Comparison of ENCODE assay signal across 8 mouse cellular contexts in the genomic region with DNA sequence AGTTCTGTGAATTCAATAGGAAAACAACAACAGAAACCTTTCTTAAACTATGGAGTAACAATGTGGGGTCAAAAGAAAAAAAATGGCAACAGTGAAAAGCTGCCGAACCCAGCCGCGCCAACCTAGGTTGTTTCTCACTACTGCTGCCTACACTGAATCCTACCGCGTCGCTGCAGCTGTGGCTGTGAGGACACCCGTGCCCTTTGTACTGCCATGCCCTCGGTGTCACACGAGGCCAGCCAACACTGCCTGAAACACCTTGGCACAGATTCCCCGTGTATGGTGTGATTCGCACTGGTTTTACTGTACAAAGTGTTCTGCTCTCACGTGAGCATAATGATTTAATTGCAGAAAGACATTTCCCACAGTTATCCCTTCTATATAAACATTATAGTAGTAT. TPM values are rescaled to one million over a fixed set of nuclear protein-coding genes. Genes with fewer than 3 reads are reported as not detected.
DNase-seq lines count a peak whose midpoint lies in the region; ATAC-seq and TF ChIP-seq lines count a peak whose summit lies in the region.

No protein-coding gene starts in this region.

- H3K9ac ChIP-seq in intestine, postnatal 0 days (ENCODE audit: low read depth, low read length), result no peak overlapping the region

- H3K27ac ChIP-seq in intestine, postnatal 0 days (ENCODE audit: low read depth, low read length), result peak overlapping the region; percentile 69
- H3K27ac ChIP-seq in olfactory bulb, adult 2 months (ENCODE audit: insufficient read depth, low read depth, low read length), result 0 out of 2 replicates have a peak overlapping the region, but pooled peaks have one; percentile 41

- no peaks in the 10 kb centered on the region for H3K9me3 ChIP-seq in intestine, postnatal 0 days (ENCODE audit: control insufficient read depth)

- peaks cover 10% of the 10 kb centered on the region for H3K36me3 ChIP-seq in intestine, postnatal 0 days (ENCODE audit: control insufficient read depth, insufficient read depth)

- 9% methylated on average over 12 of the region's 12 CpGs for WGBS in intestine, postnatal 0 days
- 12% methylated on average over 12 of the region's 12 CpGs for WGBS in lung, adult 2 months
- WGBS in olfactory bulb, adult 2 months, result 8% methylated on average over 12 of the region's 12 CpGs

- DNase-seq in ovary, postnatal 36 days (ENCODE audit: low spot score), result peak; percentile 12
- no peak for DNase-seq in ovary, postnatal 10 days (ENCODE audit: low spot score)
- DNase-seq in cerebellum, postnatal 14 days, result peak; percentile 28 to 38
- DNase-seq in gastrocnemius, postnatal 25 days, result peak; percentile 25
- no peak for DNase-seq in lung, adult 2 months
- DNase-seq in frontal cortex, postnatal 14 days (ENCODE audit: low spot score in 2 of 2), result no peak

- H3K4me2 ChIP-seq in intestine, postnatal 0 days (replicated peaks; ENCODE audit: low read depth), result peak overlapping the region; percentile 80

- no peak for TF ChIP-seq POLR2A in lung, adult 2 months (IDR thresholded peaks at IDR 0.05; ENCODE audit: borderline replicate concordance, extremely low read depth, low read depth, low read length)
- TF ChIP-seq POLR2A in olfactory bulb, adult 2 months (IDR thresholded peaks at IDR 0.05; ENCODE audit: insufficient read depth, low read depth, low read length), result no peak

- peak; percentile 84 for ATAC-seq in intestine, postnatal 0 days

- no peaks in the 10 kb centered on the region; the same call in 1 of the 2 replicates for H3K27me3 ChIP-seq in intestine, postnatal 0 days (replicated peaks; ENCODE audit: control insufficient read depth, insufficient read depth, low read length)

- peak overlapping the region; percentile 97 for H3K4me3 ChIP-seq in intestine, postnatal 0 days (ENCODE audit: low read depth, low read length)
- H3K4me3 ChIP-seq in lung, adult 2 months (replicated peaks; ENCODE audit: extremely low read depth, low read depth, low read length), result peak overlapping the region; percentile 40
- H3K4me3 ChIP-seq in olfactory bulb, adult 2 months (ENCODE audit: insufficient read depth, low read depth, low read length), result peak overlapping the region; percentile 48

- no peaks in the 10 kb centered on the region for H3K4me1 ChIP-seq in intestine, postnatal 0 days (replicated peaks; ENCODE audit: control insufficient read depth, insufficient read depth, low read length)
- peaks cover 4% of the 10 kb centered on the region; the same call in 1 of the 2 replicates for H3K4me1 ChIP-seq in lung, adult 2 months (ENCODE audit: control insufficient read depth, insufficient read depth, low read length)
- H3K4me1 ChIP-seq in olfactory bulb, adult 2 months (ENCODE audit: control insufficient read depth, insufficient read depth, low read length), result peaks cover 5% of the 10 kb centered on the region; the same call in 1 of the 2 replicates

- TF ChIP-seq CTCF in intestine, postnatal 0 days (IDR thresholded peaks at IDR 0.05; ENCODE audit: low read depth), result no peak
- TF ChIP-seq CTCF in lung, adult 2 months (IDR thresholded peaks at IDR 0.05; ENCODE audit: insufficient read depth, low read length), result no peak
- no peak for TF ChIP-seq CTCF in olfactory bulb, adult 2 months (IDR thresholded peaks at IDR 0.05; ENCODE audit: insufficient read depth, low read depth, low read length)

RNA-seq across cellular contexts. Expression of a gene that starts 0.9 kb away (rescaled TPM):
- 100 to 1,000 TPM; 228 to 279 TPM for total RNA-seq in gastrocnemius, postnatal 25 days (2021)
- polyA plus RNA-seq in intestine, postnatal 0 days (2015; fragmentation: Nextera tagmentation; extraction: Ambion mirVana), result 35.3 and 41.7 TPM in 2 replicates
- 13.2 and 20.5 TPM in 2 replicates for polyA plus RNA-seq in lung, adult 2 months (2012; rRNA removed)
- not detected in 2 replicates for polyA plus RNA-seq in olfactory bulb, adult 2 months (2012; ENCODE audit: insufficient read depth, insufficient read length, low replicate concordance, missing spikeins)

RNA-seq across cellular contexts. Expression of a gene that starts 43.2 kb away (rescaled TPM):
- total RNA-seq in gastrocnemius, postnatal 25 days (2021), result 10 to 100 TPM in 1 of 2 experiments, 1 to 10 TPM in 1; 7.7 to 10.4 TPM
- 13.9 and 14.6 TPM in 2 replicates for polyA plus RNA-seq in intestine, postnatal 0 days (2015; fragmentation: Nextera tagmentation; extraction: Ambion mirVana)
- 5.3 and 6.3 TPM in 2 replicates for polyA plus RNA-seq in lung, adult 2 months (2012; rRNA removed)
- not detected in 2 replicates for polyA plus RNA-seq in olfactory bulb, adult 2 months (2012; ENCODE audit: insufficient read depth, insufficient read length, low replicate concordance, missing spikeins)

RNA-seq across cellular contexts. Expression of a gene that starts 43.3 kb away (rescaled TPM):
- under 1 TPM; 0.20 to 0.43 TPM for total RNA-seq in gastrocnemius, postnatal 25 days (2021)
- 0.88 and 1.6 TPM in 2 replicates for polyA plus RNA-seq in intestine, postnatal 0 days (2015; fragmentation: Nextera tagmentation; extraction: Ambion mirVana)
- 2.7 and 3.7 TPM in 2 replicates for polyA plus RNA-seq in lung, adult 2 months (2012; rRNA removed)
- polyA plus RNA-seq in olfactory bulb, adult 2 months (2012; ENCODE audit: insufficient read depth, insufficient read length, low replicate concordance, missing spikeins), result not detected in 2 replicates

RNA-seq across cellular contexts. Expression of a gene that starts 56.7 kb away (rescaled TPM):
- 100 to 1,000 TPM; 182 to 200 TPM for total RNA-seq in gastrocnemius, postnatal 25 days (2021)
- 387 and 412 TPM in 2 replicates for polyA plus RNA-seq in intestine, postnatal 0 days (2015; fragmentation: Nextera tagmentation; extraction: Ambion mirVana)
- 80.5 and 90.8 TPM in 2 replicates for polyA plus RNA-seq in lung, adult 2 months (2012; rRNA removed)
- polyA plus RNA-seq in olfactory bulb, adult 2 months (2012; ENCODE audit: insufficient read depth, insufficient read length, low replicate concordance, missing spikeins), result not detected in 2 replicates

RNA-seq across cellular contexts. Expression of a gene that starts 56.8 kb away (rescaled TPM):
- 100 to 1,000 TPM; 338 to 360 TPM for total RNA-seq in gastrocnemius, postnatal 25 days (2021)
- 738 and 800 TPM in 2 replicates for polyA plus RNA-seq in intestine, postnatal 0 days (2015; fragmentation: Nextera tagmentation; extraction: Ambion mirVana)
- polyA plus RNA-seq in lung, adult 2 months (2012; rRNA removed), result 91.0 and 114 TPM in 2 replicates
- polyA plus RNA-seq in olfactory bulb, adult 2 months (2012; ENCODE audit: insufficient read depth, insufficient read length, low replicate concordance, missing spikeins), result not detected in 2 replicates

Comparison
In these comparisons a context has a peak if more than half of its experiments do, and no peak if none do; other contexts are left out.
1. DNase-seq: peak in ovary, postnatal 36 days (single experiment), cerebellum, postnatal 14 days (2 of 2) and gastrocnemius, postnatal 25 days (single experiment); none in ovary, postnatal 10 days (single experiment), lung, adult 2 months (single experiment) and frontal cortex, postnatal 14 days (0 of 2).
2. H3K4me3 ChIP-seq: peak in every context shown above with its lines; median percentile 97 in intestine, postnatal 0 days; 48 in olfactory bulb, adult 2 months; 40 in lung, adult 2 months.